Mouse (Mus musculus) stomach, postnatal 0 days (tissue): ENCODE results near the gene Cyp3a16.

ENCODE experiments used
- CTCF ChIP-seq: IDR thresholded peaks from 2 replicates; pipeline ENCODE4 v1.5.1; 2016; ENCODE audit warnings: antibody characterized with exemption, low read depth, mild to moderate bottlenecking, moderate library complexity
- EP300 ChIP-seq: optimal IDR thresholded peaks from 2 replicates; pipeline ENCODE3; 2016; ENCODE audit warnings: antibody characterized with exemption

- no peak for TF ChIP-seq CTCF
- TF ChIP-seq EP300: no peak
Measured at GRCm38 (mm10) chr5:145462321-145462720, 7.2 kb downstream of the Cyp3a16 start.
